Mouse (Mus musculus): ENCODE results near the gene Homer2. TPM values are rescaled to one million over a fixed set of nuclear protein-coding genes. Genes with fewer than 3 reads are reported as not detected.

The Homer2 gene
- polyA plus RNA-seq, 1 experiment = 58.1 TPM

DNA sequence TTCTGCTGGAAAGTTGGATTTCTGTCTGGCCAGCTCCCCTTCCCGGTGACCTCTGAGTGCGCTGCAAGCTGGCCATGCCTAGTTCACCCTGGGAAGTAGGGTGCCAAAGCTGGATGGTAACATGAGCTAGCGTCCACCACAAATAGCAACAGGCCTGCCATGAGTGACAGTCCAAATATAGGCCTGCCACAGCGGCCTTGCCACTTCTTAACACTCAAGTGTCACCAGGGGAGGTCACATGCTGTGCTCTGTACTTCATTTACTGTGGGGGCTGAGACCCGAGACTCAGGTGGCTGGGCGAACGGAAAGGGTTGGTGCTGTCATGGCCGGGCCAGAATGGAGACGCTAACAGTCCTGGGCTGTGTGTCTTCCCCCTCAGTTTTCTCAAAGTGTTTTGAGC, 140.4 kb downstream of the Homer2 start, which contains the start of gene Fsd2:
TSS of gene Fsd2 (minus strand) at position 53 of the 400 bp plus-strand sequence.
- TF ChIP-seq GATA1 (IDR thresholded peaks at IDR 0.05; ENCODE audit: low read length) = no peak

- TF ChIP-seq GATA1 (IDR thresholded peaks at IDR 0.05; ENCODE audit: low read length) = no peak
Observed at GRCm38 (mm10) chr7:81566332-81566731, 141.0 kb downstream of the Homer2 start.

DNA sequence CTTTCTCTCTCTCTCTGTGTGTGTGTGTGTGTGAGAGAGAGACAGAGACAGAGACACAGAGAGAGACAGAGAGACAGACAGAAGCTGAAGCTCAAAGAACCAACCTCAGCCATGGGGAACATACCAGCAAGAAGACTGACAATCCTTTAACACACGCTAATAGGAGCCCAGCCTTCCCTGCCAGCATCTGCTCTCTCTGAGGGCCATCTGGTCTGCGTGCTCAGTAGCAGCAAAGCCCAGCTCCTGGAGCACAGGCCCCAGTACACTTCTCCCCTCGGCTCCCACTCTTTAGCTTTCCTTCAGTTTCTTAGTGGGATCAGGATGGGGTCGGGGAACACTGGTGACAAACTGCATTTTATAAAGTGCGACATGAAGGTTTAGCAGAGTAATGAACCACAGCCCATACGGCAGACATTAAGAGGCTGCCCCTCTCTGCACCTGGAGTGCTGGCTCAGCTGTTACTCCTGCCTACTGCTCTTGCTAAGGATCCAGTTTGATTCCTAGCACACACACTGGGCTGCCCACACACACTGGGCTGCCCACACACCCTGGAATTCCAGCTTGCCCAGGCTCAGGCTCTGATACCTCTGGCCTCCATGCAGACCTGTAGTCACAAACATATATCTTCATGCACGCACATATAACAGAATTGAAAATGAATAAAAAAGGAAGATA, 141.8 kb downstream of the Homer2 start:
- no peak for TF ChIP-seq GATA1 (IDR thresholded peaks at IDR 0.05; ENCODE audit: low read length)

- TF ChIP-seq GATA1 (IDR thresholded peaks at IDR 0.05; ENCODE audit: low read length) = no peak
Observed at GRCm38 (mm10) chr7:81564766-81565165, 142.6 kb downstream of the Homer2 start.

- TF ChIP-seq GATA1 (IDR thresholded peaks at IDR 0.05; ENCODE audit: low read length) = no peak
Observed at GRCm38 (mm10) chr7:81563506-81564015, 143.8 kb downstream of the Homer2 start.

- TF ChIP-seq GATA1 (IDR thresholded peaks at IDR 0.05; ENCODE audit: low read length) = no peak
Observed at GRCm38 (mm10) chr7:81561211-81561610, 146.1 kb downstream of the Homer2 start.

DNA sequence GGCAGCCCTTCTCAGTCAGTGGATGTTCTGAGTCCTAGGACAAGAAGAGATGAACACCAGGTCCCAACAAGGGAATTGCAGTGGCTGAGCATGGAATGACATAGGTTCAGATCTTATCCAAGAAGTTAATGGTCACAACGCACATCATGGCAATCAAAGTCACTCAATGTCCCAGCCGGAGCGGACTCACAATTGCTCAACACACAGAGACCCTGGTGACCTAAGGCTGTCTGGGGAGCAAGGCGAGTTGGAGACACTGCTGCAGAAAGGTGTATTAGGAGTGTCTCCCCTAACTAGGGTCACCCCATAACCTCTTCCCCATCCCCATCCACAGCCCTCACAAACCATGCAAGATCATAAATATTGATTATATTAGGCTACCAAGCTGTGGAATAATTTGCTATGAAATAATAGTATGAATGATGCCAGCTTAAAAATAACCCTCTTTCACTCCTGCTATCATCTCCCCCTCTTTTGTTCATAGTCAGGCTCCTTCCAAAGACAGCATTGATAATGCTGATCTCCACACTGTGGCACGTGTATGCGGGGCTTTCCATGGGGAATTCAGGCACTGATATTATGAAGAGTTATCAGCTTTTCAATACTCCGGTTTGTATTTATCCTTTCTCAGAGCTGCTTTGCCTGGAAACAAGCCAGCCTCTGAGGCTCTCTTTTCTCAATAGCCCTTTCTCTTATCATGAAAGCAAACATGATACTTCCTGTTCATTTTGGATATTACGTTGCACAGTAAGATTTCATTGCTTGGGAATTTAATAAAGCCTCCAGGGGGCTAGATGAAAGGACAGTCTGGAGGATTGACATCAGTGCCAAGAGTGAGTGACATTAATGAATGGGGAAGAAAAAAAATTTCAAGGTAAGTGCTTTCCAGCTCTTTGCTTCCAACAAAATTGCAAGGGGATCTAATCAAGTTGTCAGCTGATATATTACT, 147.0 kb downstream of the Homer2 start:
- TF ChIP-seq GATA1 (IDR thresholded peaks at IDR 0.05; ENCODE audit: low read length) = no peak

DNA sequence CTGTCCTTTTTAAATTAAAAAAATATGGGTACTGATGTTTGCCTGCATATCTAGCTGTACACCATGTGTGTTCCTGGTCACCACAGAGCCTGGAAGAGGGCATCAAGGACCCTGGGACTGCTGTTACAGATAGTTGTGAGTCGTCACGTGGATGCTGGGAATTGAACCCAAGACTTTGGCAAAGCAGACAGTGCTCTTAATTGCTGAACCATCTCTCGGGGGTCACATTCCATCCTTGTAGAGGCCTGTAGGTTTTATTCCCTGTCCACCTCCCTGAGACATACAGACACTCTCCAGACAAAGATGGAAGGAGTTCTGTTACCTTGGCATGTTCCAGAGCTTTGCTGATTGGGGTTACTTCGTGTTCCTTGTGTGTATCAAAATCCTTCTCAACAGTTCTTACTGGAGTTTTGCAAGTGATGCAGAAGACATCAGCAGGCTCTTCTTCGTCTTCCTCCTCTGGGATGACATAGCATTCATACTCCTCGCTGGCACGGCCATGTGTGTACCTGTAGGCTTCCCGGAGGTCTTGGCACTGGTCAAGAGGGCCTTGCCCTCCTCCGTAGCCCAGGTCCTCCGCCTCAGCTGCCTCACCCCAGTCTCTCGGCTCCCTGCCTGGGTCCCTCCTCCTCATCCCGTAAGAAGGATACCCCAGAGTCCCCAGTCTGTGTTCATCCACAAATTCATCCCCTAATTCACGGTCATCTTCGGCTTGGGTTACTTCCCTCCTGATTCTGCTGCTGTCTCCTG, 147.9 kb downstream of the Homer2 start:
- TF ChIP-seq GATA1 (IDR thresholded peaks at IDR 0.05; ENCODE audit: low read length) = no peak

GRCm38 (mm10) chr7:81557985-81558360, 149.4 kb downstream of the Homer2 start:
- TF ChIP-seq GATA1 (IDR thresholded peaks at IDR 0.05; ENCODE audit: low read length) = no peak

GRCm38 (mm10) chr7:81557252-81557984, 149.9 kb downstream of the Homer2 start:
- TF ChIP-seq GATA1 (IDR thresholded peaks at IDR 0.05; ENCODE audit: low read length) = no peak

- no peak for TF ChIP-seq GATA1 (IDR thresholded peaks at IDR 0.05; ENCODE audit: low read length)
Observed at GRCm38 (mm10) chr7:81556839-81557238, 150.5 kb downstream of the Homer2 start.

GRCm38 (mm10) chr7:81554369-81554768, 153.0 kb downstream of the Homer2 start:
- no peak for TF ChIP-seq GATA1 (IDR thresholded peaks at IDR 0.05; ENCODE audit: low read length)

- no peak for TF ChIP-seq GATA1 (IDR thresholded peaks at IDR 0.05; ENCODE audit: low read length)
Observed at GRCm38 (mm10) chr7:81553589-81553988, 153.7 kb downstream of the Homer2 start.

Other genes with a start within 250 kb of the Homer2 start
- gene Ap3b2, start 213.6 kb downstream of the Homer2 start, polyA plus RNA-seq (2012) = not detected in 2 replicates
- gene BC048679, start 209.2 kb downstream of the Homer2 start, polyA plus RNA-seq (2012) = not detected in 2 replicates
- gene Fsd2, start 140.6 kb downstream of the Homer2 start, polyA plus RNA-seq (2012) = not detected in 2 replicates
- gene Whamm, start 136.3 kb downstream of the Homer2 start, polyA plus RNA-seq (2012) = 30.4 and 33.1 TPM in 2 replicates
- 18.7 and 33.8 TPM in 2 replicates for gene Ramac, start 55.4 kb upstream of the Homer2 start, polyA plus RNA-seq (2012)
- 26.0 and 35.6 TPM in 2 replicates for gene 3110040N11Rik, start 82.0 kb upstream of the Homer2 start, polyA plus RNA-seq (2012)
- gene Btbd1, start 121.9 kb upstream of the Homer2 start, polyA plus RNA-seq (2012) = 22.0 and 34.1 TPM in 2 replicates
- not detected in 2 replicates for gene Gm10160, start 148.3 kb upstream of the Homer2 start, polyA plus RNA-seq (2012)
- gene Tm6sf1, start 151.5 kb upstream of the Homer2 start, polyA plus RNA-seq (2012) = 0.02 TPM in 1 of 2 replicates, not detected in the other
- gene Hdgfl3, start 226.9 kb upstream of the Homer2 start, polyA plus RNA-seq (2012) = not detected in 2 replicates

All from G1E-ER4 (cell line).